Mouse (Mus musculus) liver, embryonic 14.5 days (tissue): Measurements from ENCODE around the gene Olfr459. TPM values are rescaled to one million over a fixed set of nuclear protein-coding genes. Genes with fewer than 3 reads are reported as not detected.

ENCODE experiments used
- ATAC-seq: fragments of 200-750 bp; cut with Nextera tagmentation; 2 replicates; pipeline ENCODE4 v1.8.0; 2017; ENCODE audit warnings: moderate number of reproducible peaks, mild to moderate bottlenecking, moderate library complexity; ENCODE audit not compliant: insufficient read depth
- DNase-seq, 3 experiments: peaks; one replicate each; pipeline ENCODE4 v3.0.0-alpha.2; 2012 to 2013; ENCODE audit warnings: low read depth in 3 of 3, low spot score in 3 of 3
- H3K27ac ChIP-seq: fragments of 300-500 bp; sonication (generic); 2 replicates; pipeline ENCODE4 v1.5.1; 2014; ENCODE audit warnings: moderate library complexity, mild to moderate bottlenecking, control low read depth, inconsistent platforms
- H3K27me3 ChIP-seq: fragments of 300-500 bp; sonication (generic); 2 replicates; pipeline ENCODE4 v1.6.1; 2014; ENCODE audit warnings: mild to moderate bottlenecking, low read length, moderate library complexity; ENCODE audit not compliant: control insufficient read depth, insufficient read depth
- H3K36me3 ChIP-seq: fragments of 300-500 bp; sonication (generic); replicated peaks from 2 replicates; pipeline ENCODE4 v1.6.1; 2014; ENCODE audit warnings: low read depth; ENCODE audit not compliant: control insufficient read depth, insufficient read depth
- H3K4me1 ChIP-seq, 2 experiments: fragments of 200-500 bp in 1 of 2; fragments of 300-500 bp in 1 of 2; sonication (generic) in 1 of 2; replicated peaks; 2 replicates each; pipeline ENCODE4 v1.6.1; 2012 to 2014; ENCODE audit warnings: antibody characterized with exemption in 1 of 2, inconsistent platforms in 1 of 2, low read length in 1 of 2; ENCODE audit not compliant: control insufficient read depth in 2 of 2, insufficient read depth in 2 of 2
- H3K4me2 ChIP-seq: fragments of 300-500 bp; sonication (generic); 2 replicates; pipeline ENCODE4 v1.6.1; 2014; ENCODE audit warnings: low read depth, mild to moderate bottlenecking, control low read depth, moderate library complexity
- H3K4me3 ChIP-seq, 2 experiments: fragments of 200-500 bp in 1 of 2; fragments of 300-500 bp in 1 of 2; sonication (generic) in 1 of 2; 2 replicates each; pipeline ENCODE4 v1.5.1; 2012 to 2014; ENCODE audit warnings: low read depth in 2 of 2, low read length in 2 of 2, mild to moderate bottlenecking in 2 of 2, control low read depth in 1 of 2, inconsistent platforms in 1 of 2, moderate library complexity in 1 of 2; ENCODE audit not compliant: insufficient read depth in 1 of 2
- H3K9ac ChIP-seq: fragments of 300-500 bp; sonication (generic); replicated peaks from 2 replicates; pipeline ENCODE4 v1.6.1; 2014; ENCODE audit warnings: mild to moderate bottlenecking, control low read depth, moderate library complexity
- H3K9me3 ChIP-seq: fragments of 300-500 bp; sonication (generic); 2 replicates; pipeline ENCODE4 v1.6.1; 2016; ENCODE audit warnings: low read length, mixed read lengths; ENCODE audit not compliant: control insufficient read depth
- CTCF ChIP-seq: IDR thresholded peaks from 2 replicates; pipeline ENCODE4 v1.5.1; 2016; ENCODE audit warnings: antibody characterized with exemption, low read depth, control low read depth
- EP300 ChIP-seq: IDR thresholded peaks from 2 replicates; pipeline ENCODE4 v1.6.1; 2016; ENCODE audit warnings: antibody characterized with exemption, low read depth
- WGBS: fragments of 180-500 bp; shearing (Covaris S2); extraction: QIAGEN DNeasy Blood & Tissue Kit; methylation state at CpG from one replicate; pipeline ENCODE4 v1.1.7; 2014; ENCODE audit not compliant: insufficient replicate concordance; 5-methylcytosine and 5-hydroxymethylcytosine counted together
- polyA plus RNA-seq, 2 experiments: library from polyadenylated mRNA; depleted of rRNA in 1 of 2; stranded (reverse) in 1 of 2; unstranded in 1 of 2; fragments of >200 nt; fragmentation: Nextera tagmentation in 1 of 2; extraction: Ambion mirVana in 1 of 2; gene quantifications; 2 replicates each; pipeline versions ENCODE4 v1.2.1 to v1.2.3; 2012 to 2014

Olfr459 gene
- polyA plus RNA-seq, 2 experiments = not detected

- ATAC-seq = peak; percentile 79
Measured at GRCm38 (mm10) chr6:41727989-41728609, 46.9 kb downstream of the Olfr459 start.

GRCm38 (mm10) chr6:41721430-41721829 is 53.5 kb downstream of the Olfr459 start:
- Histone ChIP-seq H3K4me3 (no peak overlapping the region), H3K9ac (no peak overlapping the region), H3K27ac (no peak overlapping the region), H3K27me3 (no peaks in the 10 kb centered on the region), H3K9me3 (no peaks in the 10 kb centered on the region), H3K4me1 (peaks cover 0 to 7% of the 10 kb centered on the region in 2 experiments; a peak in 3 of 4 replicates), H3K4me2 (no peak overlapping the region), H3K36me3 (no peaks in the 10 kb centered on the region)
- peak; percentile 56; the same call in 1 of the 2 replicates for ATAC-seq
- TF ChIP-seq CTCF (no peak), EP300 (peak; percentile 37; the same call in 1 of the 2 replicates)
- WGBS = 36% methylated on average over 2 of the region's 2 CpGs
- no peak for DNase-seq

More at GRCm38 (mm10) chr6:41727989-41728609, 46.9 kb downstream of the Olfr459 start:
- 49% methylated on average over 1 of the region's 1 CpGs for WGBS
- Histone ChIP-seq H3K4me3 (no peak overlapping the region), H3K36me3 (no peaks in the 10 kb centered on the region), H3K9ac (no peak overlapping the region), H3K27me3 (no peaks in the 10 kb centered on the region), H3K4me1 (peaks cover 1 to 5% of the 10 kb centered on the region in 2 experiments; a peak in 2 of 4 replicates), H3K4me2 (no peak overlapping the region), H3K9me3 (no peaks in the 10 kb centered on the region), H3K27ac (no peak overlapping the region)
- peak in 1 of 3 experiments; percentile 41 for DNase-seq
- no peak for TF ChIP-seq EP300
- peak; percentile 88 for TF ChIP-seq CTCF

Other genes starting within 250 kb of the Olfr459 start
- 0.49 and 0.58 TPM in 2 replicates for gene Ephb6, start 169.7 kb downstream of the Olfr459 start, polyA plus RNA-seq (2012; rRNA removed)
- 0.36 and 1.0 TPM in 2 replicates for gene Ephb6, start 169.7 kb downstream of the Olfr459 start, polyA plus RNA-seq (2014; fragmentation: Nextera tagmentation; extraction: Ambion mirVana)
- gene Trpv6, start 138.8 kb downstream of the Olfr459 start, polyA plus RNA-seq (2012; rRNA removed) = 0.03 and 0.08 TPM in 2 replicates
- not detected in 2 replicates for gene Trpv6, start 138.8 kb downstream of the Olfr459 start, polyA plus RNA-seq (2014; fragmentation: Nextera tagmentation; extraction: Ambion mirVana)
- gene Trpv5, start 94.4 kb downstream of the Olfr459 start, polyA plus RNA-seq (2012; rRNA removed) = 0.27 and 0.31 TPM in 2 replicates
- gene Trpv5, start 94.4 kb downstream of the Olfr459 start, polyA plus RNA-seq (2014; fragmentation: Nextera tagmentation; extraction: Ambion mirVana) = 0.05 and 0.11 TPM in 2 replicates
- gene Llcfc1, start 90.7 kb downstream of the Olfr459 start, polyA plus RNA-seq (2012; rRNA removed) = not detected in 2 replicates
- not detected in 2 replicates for gene Llcfc1, start 90.7 kb downstream of the Olfr459 start, polyA plus RNA-seq (2014; fragmentation: Nextera tagmentation; extraction: Ambion mirVana)
- gene Kel, start 70.8 kb downstream of the Olfr459 start, polyA plus RNA-seq (2012; rRNA removed) = 236 and 313 TPM in 2 replicates
- 221 and 240 TPM in 2 replicates for gene Kel, start 70.8 kb downstream of the Olfr459 start, polyA plus RNA-seq (2014; fragmentation: Nextera tagmentation; extraction: Ambion mirVana)
- gene Pip, start 72.4 kb upstream of the Olfr459 start, polyA plus RNA-seq (2012; rRNA removed) = not detected in 2 replicates
- gene Pip, start 72.4 kb upstream of the Olfr459 start, polyA plus RNA-seq (2014; fragmentation: Nextera tagmentation; extraction: Ambion mirVana) = not detected in 2 replicates
- gene Sval2, start 77.8 kb upstream of the Olfr459 start, polyA plus RNA-seq (2012; rRNA removed) = not detected in 2 replicates
- gene Sval2, start 77.8 kb upstream of the Olfr459 start, polyA plus RNA-seq (2014; fragmentation: Nextera tagmentation; extraction: Ambion mirVana) = not detected in 2 replicates
- gene Sval1, start 176.5 kb upstream of the Olfr459 start, polyA plus RNA-seq (2012; rRNA removed) = not detected in 2 replicates
- gene Sval1, start 176.5 kb upstream of the Olfr459 start, polyA plus RNA-seq (2014; fragmentation: Nextera tagmentation; extraction: Ambion mirVana) = not detected in 2 replicates
- not detected in 2 replicates for gene Sval3, start 193.0 kb upstream of the Olfr459 start, polyA plus RNA-seq (2012; rRNA removed)
- gene Sval3, start 193.0 kb upstream of the Olfr459 start, polyA plus RNA-seq (2014; fragmentation: Nextera tagmentation; extraction: Ambion mirVana) = not detected in 2 replicates